Mouse (Mus musculus) T-helper 2 cell (primary cell): ENCODE measurements around the gene Mertk.

Source experiments
- in situ Hi-C: fragments of 300-600 bp; cut with MboI, MseI; formaldehyde crosslinking; loops from one replicate; pipeline ENCODE4 v1.15.1; 2025; ENCODE audit warnings: high pct_unique_total_duplicates

The Mertk gene

GRCm38 (mm10) chr2:128817786-128818681 is 119.3 kb downstream of the Mertk start, which contains the start of gene Tmem87b:
Gene Tmem87b (plus strand): TSS chr2:128818118.
- in situ Hi-C loops = loop anchor here (5.0 kb wide), 1 partner anchor 126 kb away; no protein-coding TSS in a partner anchor

GRCm38 (mm10) chr2:128818956-128819643 is 120.3 kb downstream of the Mertk start:
- in situ Hi-C loops = loop anchor here (5.0 kb wide), 1 partner anchor 127 kb away; no protein-coding TSS in a partner anchor

- in situ Hi-C loops = no loop called here
Observed at GRCm38 (mm10) chr2:128820631-128821030, 121.9 kb downstream of the Mertk start.

- in situ Hi-C loops = no loop called here
Observed at GRCm38 (mm10) chr2:128823893-128824292, 125.1 kb downstream of the Mertk start.

GRCm38 (mm10) chr2:128827787-128828186 is 129.0 kb downstream of the Mertk start:
- in situ Hi-C loops = no loop called here

GRCm38 (mm10) chr2:128832611-128833010 is 133.9 kb downstream of the Mertk start:
- in situ Hi-C loops = no loop called here

GRCm38 (mm10) chr2:128833035-128833434 is 134.3 kb downstream of the Mertk start:
- in situ Hi-C loops = no loop called here

GRCm38 (mm10) chr2:128833435-128833834 is 134.7 kb downstream of the Mertk start:
- in situ Hi-C loops = no loop called here

- in situ Hi-C loops = no loop called here
Observed at GRCm38 (mm10) chr2:128837531-128837930, 138.8 kb downstream of the Mertk start.

- in situ Hi-C loops = no loop called here
Observed at GRCm38 (mm10) chr2:128838611-128839010, 139.9 kb downstream of the Mertk start.

- in situ Hi-C loops = no loop called here
Observed at GRCm38 (mm10) chr2:128839501-128839900, 140.7 kb downstream of the Mertk start.

- in situ Hi-C loops = loop anchor here (10.0 kb wide), 1 partner anchor 92 kb away; no protein-coding TSS in a partner anchor
Observed at GRCm38 (mm10) chr2:128842437-128842836, 143.7 kb downstream of the Mertk start.

- in situ Hi-C loops = no loop called here
Observed at GRCm38 (mm10) chr2:128850036-128850435, 151.3 kb downstream of the Mertk start.
